ENCODE assay signal across 9 mouse cellular contexts in the genomic region with DNA sequence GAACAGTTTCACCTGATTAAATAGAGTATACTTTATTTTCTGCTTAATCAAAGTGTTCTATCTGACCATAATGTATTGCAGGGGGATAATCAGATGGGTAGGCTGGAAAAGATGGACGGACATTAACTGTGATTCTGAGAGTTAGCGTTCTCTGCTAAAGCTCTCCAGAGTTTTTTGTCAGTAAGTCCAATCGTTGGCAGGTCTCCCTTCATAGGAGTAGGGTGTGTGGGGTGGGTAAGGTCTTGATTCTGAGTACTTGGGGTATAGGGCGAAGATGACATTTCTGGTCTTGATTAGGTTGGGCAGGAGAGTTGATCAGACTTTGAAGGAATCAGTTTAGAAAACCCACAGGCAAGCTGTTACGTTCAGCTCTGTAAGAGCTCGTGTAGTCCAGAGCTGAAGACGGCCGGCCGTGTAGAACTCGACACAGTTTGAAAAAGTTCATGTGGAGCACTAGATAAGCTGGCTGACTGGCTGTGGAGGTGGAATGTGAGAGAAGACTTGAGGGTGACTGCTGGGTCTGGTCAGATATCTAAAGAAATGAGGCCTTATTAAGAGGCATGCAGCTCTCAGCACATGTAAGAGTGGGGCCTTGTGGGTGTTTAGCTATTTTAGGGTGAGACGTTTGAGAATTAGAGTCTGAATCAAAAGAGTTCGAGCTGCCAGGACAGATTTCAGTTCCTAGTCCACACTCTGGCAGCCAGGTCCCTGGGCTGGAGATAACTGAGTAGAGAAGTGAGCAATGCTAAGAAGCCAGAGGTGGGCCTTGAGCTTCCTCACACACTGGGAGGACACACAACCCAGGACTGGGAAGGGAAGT. TPM values are rescaled to one million over a fixed set of nuclear protein-coding genes. Genes with fewer than 3 reads are reported as not detected.
DNase-seq lines count a peak whose midpoint lies in the region; ATAC-seq and TF ChIP-seq lines count a peak whose summit lies in the region.
"Had no signal": no experiment of that assay in that cellular context is flagged by ENCODE, and none has a peak within 500 bp of the region (broad histone marks: within the 10 kb centered on the region; RNA-seq: fewer than 3 reads in every experiment).

No protein-coding gene starts in this region.

- WGBS in embryonic facial prominence, embryonic 10.5 days = 78% methylated on average over 12 of the region's 12 CpGs

- no peak overlapping the region for H3K4me3 ChIP-seq in layer of hippocampus, adult 2 months
- H3K4me3 ChIP-seq in embryonic facial prominence, embryonic 10.5 days = no peak overlapping the region; the same call in 1 of the 2 replicates

- no peaks in the 10 kb centered on the region for H3K27me3 ChIP-seq in embryonic facial prominence, embryonic 10.5 days (replicated peaks; ENCODE audit: low read depth, poor library complexity, severe bottlenecking)

- intact Hi-C loops in heart, postnatal 10 days (cut with DNase I) = no loop called here

- TF ChIP-seq CTCF in layer of hippocampus, adult 2 months (conservative IDR thresholded peaks at IDR 0.05) = no peak

- peaks cover 50% of the 10 kb centered on the region for H3K4me1 ChIP-seq in embryonic facial prominence, embryonic 10.5 days

- ATAC-seq in megakaryocyte-erythroid progenitor cell, adult 5-6 weeks (replicated peaks; ENCODE audit: low FRiP score, low TSS enrichment, poor library complexity, severe bottlenecking) = peak; percentile 69

- H3K27ac ChIP-seq in layer of hippocampus, adult 2 months = 0 out of 2 replicates have a peak overlapping the region, but pooled peaks have one; percentile 43
- peak overlapping the region; percentile 63 for H3K27ac ChIP-seq in embryonic facial prominence, embryonic 10.5 days (replicated peaks)

- H3K36me3 ChIP-seq in embryonic facial prominence, embryonic 10.5 days (replicated peaks) = 0 out of 2 replicates have a peak, but pooled peaks cover 3% of the 10 kb centered on the region

- H3K9me3 ChIP-seq in embryonic facial prominence, embryonic 10.5 days = no peaks in the 10 kb centered on the region

- no peak for DNase-seq in layer of hippocampus, adult 2 months (ENCODE audit: low spot score in 2 of 2)
- DNase-seq in layer of hippocampus, adult 11-12 months (ENCODE audit: low spot score) = no peak
- DNase-seq in embryonic facial prominence, embryonic 10.5 days (ENCODE audit: low spot score) = no peak
- DNase-seq in heart, postnatal 10 days = peak; percentile 46 to 54
- no peak for DNase-seq in cerebellum, adult 18-20 months
- no peak for DNase-seq in ovary, postnatal 10 days (ENCODE audit: low spot score)
- no peak for DNase-seq in adrenal gland, postnatal 25 days
- DNase-seq: thymus, adult 18-20 months had no signal

RNA-seq across cellular contexts. Expression of a gene that starts 7.6 kb away (rescaled TPM):
- total RNA-seq in layer of hippocampus, adult 2 months (2021) = 10 to 100 TPM; 64.4 to 69.3 TPM
- 35.2 and 36.1 TPM in 2 replicates for polyA plus RNA-seq in embryonic facial prominence, embryonic 10.5 days (2016; fragmentation: Nextera tagmentation; extraction: Ambion mirVana)
- total RNA-seq in heart, postnatal 10 days (2021) = 10 to 100 TPM; 41.3 to 46.5 TPM
- 100 and 113 TPM in 2 replicates for total RNA-seq in megakaryocyte-erythroid progenitor cell, adult 5-6 weeks (2014; fragmentation: Nextera tagmentation)
- 151 and 170 TPM in 2 replicates for total RNA-seq in megakaryocyte-erythroid progenitor cell, adult 5-6 weeks (2017)
- total RNA-seq in adrenal gland, postnatal 25 days (2021) = 73.3 and 79.6 TPM in 2 replicates

Comparison
In these comparisons a context has a peak if more than half of its experiments do, and no peak if none do; other contexts are left out.
1. DNase-seq: peak in heart, postnatal 10 days (2 of 2); none in layer of hippocampus, adult 2 months (0 of 2), layer of hippocampus, adult 11-12 months (single experiment), embryonic facial prominence, embryonic 10.5 days (single experiment), cerebellum, adult 18-20 months (0 of 2), ovary, postnatal 10 days (single experiment) and adrenal gland, postnatal 25 days (single experiment).